Mouse (Mus musculus): ENCODE data around the gene Gpr4. TPM values are rescaled to one million over a fixed set of nuclear protein-coding genes. Genes with fewer than 3 reads are reported as not detected.

The Gpr4 gene
- 11.0 and 12.7 TPM in 2 replicates for polyA plus RNA-seq (2012; rRNA removed)

GRCm38 (mm10) chr7:19211996-19212755 is at the start of gene Gpr4:
Gpr4 (plus strand) TSS chr7:19212538.

GRCm38 (mm10) chr7:19165656-19166423 is 46.5 kb upstream of the Gpr4 start, which contains the start of gene Gipr:
Gipr (minus strand) TSS chr7:19166127.

GRCm38 (mm10) chr7:19175708-19176515 is 36.4 kb upstream of the Gpr4 start, which contains the start of gene Eml2:
Eml2 (plus strand) TSS chr7:19176421.

DNA sequence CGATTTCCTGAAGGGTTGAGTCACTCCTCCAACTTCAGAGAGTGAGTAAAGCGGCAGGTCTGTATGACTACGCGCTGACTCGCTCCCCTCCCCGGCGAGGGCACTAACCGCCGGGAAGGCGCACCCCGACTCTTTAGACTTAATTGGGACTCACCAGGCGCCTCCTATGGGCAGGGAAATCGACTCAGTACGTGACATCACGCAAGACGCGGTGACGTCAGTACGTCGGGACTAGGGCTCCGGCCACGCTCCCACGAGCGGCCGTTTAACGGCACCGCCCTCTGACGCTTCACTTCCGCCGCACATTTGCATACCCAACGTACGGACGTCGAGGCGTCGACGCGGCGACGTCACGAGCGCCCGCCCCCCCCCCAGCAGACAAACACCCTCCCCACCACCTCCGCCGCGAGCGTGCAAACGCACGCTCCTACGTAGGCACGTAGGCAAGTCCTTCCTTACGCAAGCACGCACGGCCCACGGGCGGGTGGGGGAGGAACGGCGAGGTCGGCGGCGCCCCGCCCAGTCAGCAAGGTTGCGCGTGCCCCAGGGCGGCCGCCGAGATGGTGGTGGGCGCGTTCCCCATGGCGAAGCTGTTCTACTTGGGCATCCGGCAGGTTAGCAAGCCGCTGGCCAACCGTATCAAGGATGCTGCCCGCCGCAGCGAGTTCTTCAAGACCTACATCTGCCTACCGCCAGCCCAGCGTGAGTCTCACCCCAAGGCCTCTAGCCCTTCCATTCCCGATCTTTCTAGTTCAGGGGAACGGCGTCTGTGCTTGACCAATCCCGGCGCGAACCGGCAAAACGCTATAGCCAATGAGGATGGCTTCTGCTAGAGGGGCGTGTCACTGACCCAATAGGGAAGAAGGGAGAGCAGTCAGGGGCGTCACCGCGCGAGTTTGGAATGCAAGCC is 15.8 kb downstream of the Gpr4 start, which contains the start of gene Opa3:
Opa3 (plus strand) TSS at position 452 of the 910 bp plus-strand sequence.

GRCm38 (mm10) chr7:19271238-19272172 is 59.2 kb downstream of the Gpr4 start, which contains the start of gene Vasp:
Vasp (minus strand) TSS chr7:19271817.

Other genes with a start within 250 kb of the Gpr4 start
- gene Nanos2, start 225.1 kb upstream of the Gpr4 start, polyA plus RNA-seq (2012; rRNA removed): 1.5 and 1.7 TPM in 2 replicates
- gene Mypop, start 221.3 kb upstream of the Gpr4 start, polyA plus RNA-seq (2012; rRNA removed): 27.5 and 29.2 TPM in 2 replicates
- 68.3 and 79.2 TPM in 2 replicates for gene Irf2bp1, start 208.5 kb upstream of the Gpr4 start, polyA plus RNA-seq (2012; rRNA removed)
- gene Foxa3, start 189.0 kb upstream of the Gpr4 start, polyA plus RNA-seq (2012; rRNA removed): 2.9 and 5.5 TPM in 2 replicates
- gene Sympk, start 188.2 kb upstream of the Gpr4 start, polyA plus RNA-seq (2012; rRNA removed): 143 and 147 TPM in 2 replicates
- gene Rsph6a, start 157.8 kb upstream of the Gpr4 start, polyA plus RNA-seq (2012; rRNA removed): 0.09 TPM in 1 of 2 replicates, not detected in the other
- gene Dmwd, start 136.3 kb upstream of the Gpr4 start, polyA plus RNA-seq (2012; rRNA removed): 169 and 185 TPM in 2 replicates
- 478 and 584 TPM in 2 replicates for gene Dmpk, start 128.7 kb upstream of the Gpr4 start, polyA plus RNA-seq (2012; rRNA removed)
- 117 and 130 TPM in 2 replicates for gene Six5, start 117.9 kb upstream of the Gpr4 start, polyA plus RNA-seq (2012; rRNA removed)
- 0.26 and 0.76 TPM in 2 replicates for gene Gm4969, start 94.2 kb upstream of the Gpr4 start, polyA plus RNA-seq (2012; rRNA removed)
- gene Fbxo46, start 92.7 kb upstream of the Gpr4 start, polyA plus RNA-seq (2012; rRNA removed): 16.2 and 18.5 TPM in 2 replicates
- gene Qpctl, start 63.2 kb upstream of the Gpr4 start, polyA plus RNA-seq (2012; rRNA removed): 15.1 and 19.6 TPM in 2 replicates
- 49.6 and 49.8 TPM in 2 replicates for gene Snrpd2, start 62.8 kb upstream of the Gpr4 start, polyA plus RNA-seq (2012; rRNA removed)
- gene Gipr, start 46.4 kb upstream of the Gpr4 start, polyA plus RNA-seq (2012; rRNA removed): 0.46 and 0.69 TPM in 2 replicates
- 84.0 and 89.9 TPM in 2 replicates for gene Eml2, start 36.1 kb upstream of the Gpr4 start, polyA plus RNA-seq (2012; rRNA removed)
- 40.3 and 44.6 TPM in 2 replicates for gene Opa3, start 15.8 kb downstream of the Gpr4 start, polyA plus RNA-seq (2012; rRNA removed)
- 197 and 215 TPM in 2 replicates for gene Vasp, start 59.3 kb downstream of the Gpr4 start, polyA plus RNA-seq (2012; rRNA removed)
- 0.18 and 0.25 TPM in 2 replicates for gene Ppm1n, start 67.5 kb downstream of the Gpr4 start, polyA plus RNA-seq (2012; rRNA removed)
- gene Rtn2, start 70.1 kb downstream of the Gpr4 start, polyA plus RNA-seq (2012; rRNA removed): 31.9 and 40.5 TPM in 2 replicates
- 5.1 and 10.1 TPM in 2 replicates for gene Fosb, start 97.5 kb downstream of the Gpr4 start, polyA plus RNA-seq (2012; rRNA removed)
- 35.4 and 52.6 TPM in 2 replicates for gene Ercc1, start 132.2 kb downstream of the Gpr4 start, polyA plus RNA-seq (2012; rRNA removed)
- 10.1 and 12.5 TPM in 2 replicates for gene Cd3eap, start 146.9 kb downstream of the Gpr4 start, polyA plus RNA-seq (2012; rRNA removed)
- gene Ppp1r13l, start 147.2 kb downstream of the Gpr4 start, polyA plus RNA-seq (2012; rRNA removed): 19.9 and 21.5 TPM in 2 replicates
- gene Ercc2, start 169.5 kb downstream of the Gpr4 start, polyA plus RNA-seq (2012; rRNA removed): 99.9 and 104 TPM in 2 replicates
- gene Klc3, start 191.6 kb downstream of the Gpr4 start, polyA plus RNA-seq (2012; rRNA removed): 11.6 and 13.6 TPM in 2 replicates
- 1.5 and 2.0 TPM in 2 replicates for gene Ckm, start 192.2 kb downstream of the Gpr4 start, polyA plus RNA-seq (2012; rRNA removed)
- gene Mark4, start 246.3 kb downstream of the Gpr4 start, polyA plus RNA-seq (2012; rRNA removed): 56.2 and 68.8 TPM in 2 replicates

Measured in ovary, adult 2 months (tissue).